Mouse (Mus musculus) mouse trophoblast stem cell (cell line): ENCODE results near the gene Prkar1a.

ENCODE experiments used
- in situ Hi-C, 2 experiments: fragments of 300-500 bp; cut with MseI, MboI; formaldehyde crosslinking; loops; 2 replicates in 1 of 2; 3 replicates in 1 of 2; pipeline ENCODE4 v1.15.1; 2025

Prkar1a gene

DNA sequence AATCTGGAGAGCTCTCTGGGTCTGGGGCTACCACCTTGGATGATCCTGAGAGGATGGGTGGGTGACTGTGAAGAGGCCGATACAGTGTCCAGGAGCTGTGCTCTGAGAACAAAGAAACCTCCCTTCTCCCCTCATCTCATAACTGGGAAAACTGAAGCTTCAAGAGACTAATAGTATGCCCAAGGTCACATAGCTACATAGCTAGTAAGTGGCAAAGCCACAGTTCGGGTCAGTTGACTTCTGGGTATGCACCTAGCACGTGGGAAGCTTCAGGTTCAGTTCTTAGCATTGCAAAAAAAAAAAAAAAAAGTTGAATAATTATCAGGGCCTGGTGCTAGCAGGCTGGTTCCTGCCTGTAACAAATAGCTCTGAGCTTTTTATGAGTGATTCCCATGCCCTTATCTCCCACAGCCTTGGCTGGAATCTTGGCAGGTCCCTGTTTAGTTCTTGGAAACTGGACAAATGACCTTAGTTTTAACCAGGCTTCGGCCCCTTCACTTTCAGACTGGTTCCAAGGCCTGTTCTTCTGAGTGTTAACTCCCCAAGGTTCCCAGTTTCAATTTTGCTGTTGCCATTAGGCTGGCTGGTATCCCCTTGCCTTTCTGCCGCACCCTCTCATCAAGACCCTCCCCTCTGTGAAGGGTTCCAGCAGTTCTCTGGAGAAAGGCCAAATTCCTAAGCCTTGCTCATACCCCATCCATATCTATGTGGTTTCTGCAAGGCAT lies 7.5 kb upstream of the Prkar1a start:
- in situ Hi-C loops, result no loop called here

DNA sequence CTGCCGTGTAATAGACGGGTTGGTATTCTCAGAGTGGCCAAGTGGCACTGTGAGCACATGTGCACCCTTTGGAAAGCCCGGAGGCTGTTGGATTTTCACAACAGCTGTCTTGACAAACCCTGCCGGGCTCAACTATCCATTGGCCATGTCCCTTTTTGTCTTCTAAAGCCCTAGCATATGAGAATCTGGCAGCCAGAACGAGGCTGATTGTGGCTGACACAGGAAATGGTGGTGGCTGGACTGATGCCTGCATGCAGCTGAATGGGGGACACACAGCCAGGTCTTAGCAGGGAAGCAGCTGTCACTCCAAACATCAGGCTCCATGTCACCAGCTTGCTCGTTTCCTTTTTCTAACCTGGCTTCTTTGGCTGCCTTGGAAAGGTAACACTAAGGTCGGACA lies 695 bp upstream of the Prkar1a start:
- in situ Hi-C loops, result no loop called here

GRCm38 (mm10) chr11:109649975-109650701 lies 933 bp downstream of the Prkar1a start:
- in situ Hi-C loops, result loop anchor here in 1 of 2 experiments (25.0 kb wide), 1 partner anchor 612 kb away; the partner anchor contains the start of gene Abca6

DNA sequence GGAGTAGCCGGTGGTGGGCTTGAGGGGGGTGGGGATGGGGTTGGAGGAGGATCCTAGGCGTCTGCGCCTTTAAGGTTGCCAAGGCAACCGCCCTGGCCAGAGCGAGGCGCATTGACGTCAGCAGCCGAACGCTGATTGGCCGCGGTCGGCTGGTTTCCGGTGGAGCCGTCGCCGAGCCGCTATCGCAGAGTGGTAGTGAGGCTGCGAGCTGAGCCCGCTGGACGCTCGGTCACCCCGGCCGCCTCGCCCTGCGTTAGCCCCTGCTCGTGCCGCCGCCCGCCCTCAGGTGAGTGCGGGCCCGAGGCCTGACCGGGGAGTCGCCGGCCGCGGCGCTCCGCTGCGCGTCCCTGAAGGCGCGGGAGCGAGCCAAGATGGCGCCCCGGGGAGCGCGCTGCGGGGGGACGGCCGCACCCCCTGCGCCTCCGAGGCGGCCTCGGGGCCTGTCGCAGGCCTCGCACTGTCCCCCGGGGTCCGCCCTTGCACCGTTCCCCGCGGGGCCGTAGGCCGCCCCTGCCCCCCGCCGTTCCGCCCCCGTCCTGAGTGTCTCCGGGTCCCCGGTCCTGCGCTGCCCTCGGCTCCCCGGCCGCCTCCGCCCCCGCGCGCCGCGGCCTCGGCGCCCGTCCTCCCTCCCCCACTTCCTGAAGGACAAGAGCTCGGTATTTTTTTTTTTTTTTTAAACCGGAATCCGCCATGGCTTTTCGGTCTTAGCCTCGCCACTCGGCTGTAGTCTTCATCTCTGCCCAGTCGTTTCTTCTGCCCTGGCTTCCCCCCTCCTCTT lies 1.8 kb downstream of the Prkar1a start:
- in situ Hi-C loops, result loop anchor here in 1 of 2 experiments (25.0 kb wide), 1 partner anchor 611 kb away; the partner anchor contains the start of gene Abca6

DNA sequence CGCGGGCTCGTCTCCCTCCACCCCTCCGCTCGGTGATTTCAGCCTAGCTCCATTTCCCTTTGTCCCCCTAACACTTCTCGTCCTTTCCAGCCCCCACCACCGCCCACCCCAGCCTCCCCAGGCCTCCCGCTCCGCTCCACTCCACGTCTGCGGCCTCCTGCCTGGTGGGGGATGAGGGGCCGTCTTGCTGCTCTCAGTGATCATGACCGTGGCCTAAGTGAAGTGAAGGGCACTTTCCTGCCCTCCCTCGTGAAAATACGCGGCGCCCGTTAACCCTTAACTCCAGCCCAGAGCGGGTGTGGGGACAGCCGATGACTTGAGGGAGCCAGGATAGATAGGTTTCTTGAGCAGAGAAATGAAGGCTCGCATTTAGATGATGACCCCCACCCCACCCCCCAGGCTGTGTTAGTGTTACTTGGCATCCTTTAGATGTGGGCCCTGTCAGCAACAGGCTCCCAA lies 2.4 kb downstream of the Prkar1a start:
- in situ Hi-C loops, result loop anchor here in 1 of 2 experiments (25.0 kb wide), 1 partner anchor 611 kb away; the partner anchor contains the start of gene Abca6

- in situ Hi-C loops, result loop anchor here in 1 of 2 experiments (25.0 kb wide), 1 partner anchor 610 kb away; the partner anchor contains the start of gene Abca6
Measured at GRCm38 (mm10) chr11:109652505-109652904, 3.3 kb downstream of the Prkar1a start.

DNA sequence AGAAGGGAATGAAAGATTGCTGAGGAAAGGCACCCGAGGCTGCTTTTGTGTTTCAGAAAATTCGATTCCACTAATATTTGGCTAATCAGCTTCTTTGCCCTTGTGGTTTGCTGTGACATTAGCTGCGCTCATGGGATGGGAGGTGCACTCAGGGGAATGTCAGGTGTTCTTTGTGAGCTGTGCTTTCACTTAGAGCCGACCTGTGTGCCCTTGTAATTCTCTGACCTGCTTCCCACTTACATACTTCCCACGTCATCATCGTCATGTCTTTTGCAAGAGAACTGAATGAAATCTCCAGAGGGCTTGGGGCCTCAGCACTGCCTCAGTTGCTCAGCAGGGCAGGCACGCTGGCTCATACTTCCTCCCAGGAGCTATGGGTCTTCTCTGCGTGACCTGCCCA lies 4.0 kb downstream of the Prkar1a start:
- in situ Hi-C loops, result loop anchor here in 1 of 2 experiments (25.0 kb wide), 1 partner anchor 609 kb away; the partner anchor contains the start of gene Abca6

DNA sequence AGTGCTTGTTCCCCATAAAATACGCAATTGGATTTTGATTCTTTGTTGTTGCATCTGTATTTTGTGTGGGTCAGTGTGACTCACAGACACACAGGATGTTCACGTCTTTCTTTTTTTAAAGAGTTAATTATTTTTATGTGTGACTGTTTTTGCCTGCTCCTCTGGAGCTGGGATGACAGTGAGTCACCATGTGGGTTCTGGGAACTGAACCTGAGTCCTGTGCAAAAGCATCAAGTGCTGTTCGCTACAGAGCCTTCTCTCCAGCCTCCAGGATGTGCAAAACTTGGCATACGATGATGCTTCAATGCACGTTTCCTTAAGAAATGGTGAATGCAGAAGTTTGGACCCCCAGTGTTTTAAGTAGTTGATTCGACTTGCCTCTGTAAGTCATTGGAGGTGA lies 5.4 kb downstream of the Prkar1a start:
- in situ Hi-C loops, result loop anchor here in 1 of 2 experiments (25.0 kb wide), 1 partner anchor 608 kb away; the partner anchor contains the start of gene Abca6

DNA sequence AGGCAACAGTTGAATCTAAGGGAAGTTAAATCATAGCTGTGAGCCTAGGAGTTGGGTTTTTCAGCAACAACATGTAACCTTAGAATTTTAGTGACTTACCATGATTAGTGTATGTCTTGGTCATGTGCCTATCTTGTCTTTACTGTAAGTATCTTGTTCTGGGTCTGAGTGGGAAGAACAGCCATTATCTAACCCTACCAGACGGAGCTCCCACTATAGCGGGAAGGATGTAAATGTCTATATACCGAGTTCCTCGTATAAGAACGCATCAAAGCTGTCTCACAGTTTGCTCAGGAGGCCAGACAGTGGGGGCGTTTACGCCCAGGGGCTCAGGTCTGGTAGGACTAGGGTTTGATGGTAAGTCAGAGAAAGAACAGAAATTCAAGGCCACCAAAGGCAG lies 7.0 kb downstream of the Prkar1a start:
- in situ Hi-C loops, result loop anchor here in 1 of 2 experiments (25.0 kb wide), 1 partner anchor 606 kb away; the partner anchor contains the start of gene Abca6

GRCm38 (mm10) chr11:109660526-109660925 lies 11.3 kb downstream of the Prkar1a start:
- in situ Hi-C loops, result loop anchor here in 1 of 2 experiments (25.0 kb wide), 1 partner anchor 602 kb away; the partner anchor contains the start of gene Abca6

DNA sequence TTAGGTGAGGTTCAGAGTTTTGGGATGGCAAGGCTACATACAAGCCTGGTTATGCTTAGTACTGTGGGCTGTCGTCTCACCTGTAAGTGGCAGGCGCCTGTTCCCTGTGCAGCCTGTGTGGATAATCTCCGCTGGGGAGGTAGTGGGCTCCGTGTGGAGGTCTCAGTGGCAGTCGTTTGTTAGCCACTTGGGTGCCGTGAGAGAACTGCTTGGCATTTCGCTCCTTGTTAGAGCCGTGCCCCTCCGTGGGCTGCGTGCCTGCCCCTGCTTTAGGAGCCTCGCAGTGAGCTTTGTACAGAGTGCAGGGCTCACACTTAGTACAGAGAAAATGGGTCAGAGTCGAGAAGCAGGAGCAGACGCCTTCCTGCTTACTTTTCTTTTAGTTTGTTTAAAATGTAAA lies 15.1 kb downstream of the Prkar1a start:
- in situ Hi-C loops, result loop anchor here in 1 of 2 experiments (25.0 kb wide), 1 partner anchor 598 kb away; the partner anchor contains the start of gene Abca6

DNA sequence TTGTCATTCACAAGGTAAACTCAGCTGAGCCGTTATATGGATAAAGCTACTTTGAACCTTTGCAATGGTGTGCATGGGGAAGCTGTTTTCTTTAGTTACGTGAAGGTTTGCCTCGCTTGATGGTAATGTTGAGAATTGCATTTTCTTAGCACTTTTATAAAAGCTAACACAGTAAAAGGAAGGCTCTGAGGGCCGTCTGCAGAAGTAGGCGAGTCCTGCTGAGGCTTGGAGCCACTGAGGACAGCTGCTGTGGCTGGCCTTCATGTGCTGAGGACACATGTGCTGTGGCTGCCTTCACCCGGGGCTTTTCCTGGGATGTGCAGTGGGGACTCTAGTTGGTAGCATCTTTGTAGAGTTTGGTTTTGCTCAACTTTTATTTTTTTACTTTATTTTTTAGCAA lies 16.2 kb downstream of the Prkar1a start:
- in situ Hi-C loops, result loop anchor here (5.0 to 25.0 kb wide), 2 partner anchors 197 to 597 kb away; partner anchors contain the start of gene Abca6 (in 1 of the 2)

- in situ Hi-C loops, result loop anchor here (5.0 to 25.0 kb wide), 2 partner anchors 196 to 596 kb away; partner anchors contain the start of gene Abca6 (in 1 of the 2)
Measured at GRCm38 (mm10) chr11:109666411-109666810, 17.2 kb downstream of the Prkar1a start.

GRCm38 (mm10) chr11:109667371-109667770 lies 18.2 kb downstream of the Prkar1a start:
- in situ Hi-C loops, result loop anchor here (5.0 to 25.0 kb wide), 2 partner anchors 195 to 595 kb away; partner anchors contain the start of gene Abca6 (in 1 of the 2)

DNA sequence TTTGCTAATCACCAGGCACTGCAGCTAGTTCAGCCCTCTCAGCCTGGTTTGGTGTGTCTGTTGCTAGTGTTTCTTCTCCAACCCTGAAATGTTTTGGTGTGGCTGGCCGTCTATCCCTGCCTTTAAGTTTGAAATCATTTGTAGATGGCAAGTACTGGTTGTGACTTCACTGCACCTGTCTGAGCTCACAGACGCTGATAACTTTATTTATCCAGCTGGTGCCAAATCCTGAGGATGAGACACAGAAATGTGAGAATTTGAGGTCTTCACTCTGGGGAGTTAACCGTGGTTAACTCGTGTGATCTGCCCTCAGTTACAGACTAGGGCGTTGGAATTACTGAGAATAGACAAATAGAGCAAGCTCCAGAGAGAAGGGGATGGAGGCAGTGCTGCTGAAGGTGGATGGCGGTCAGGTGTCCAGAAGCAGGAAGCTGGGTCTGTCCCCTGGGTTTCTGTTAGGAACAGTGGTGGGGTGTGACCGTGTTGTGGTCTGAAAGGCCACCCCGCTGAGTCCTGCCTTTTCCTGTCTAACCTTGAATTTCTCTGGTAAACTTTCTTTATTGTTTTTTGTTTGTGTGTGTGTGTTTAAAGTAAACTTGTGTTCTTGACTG lies 19.0 kb downstream of the Prkar1a start:
- in situ Hi-C loops, result loop anchor here (5.0 to 25.0 kb wide), 2 partner anchors 194 to 594 kb away; partner anchors contain the start of gene Abca6 (in 1 of the 2)

DNA sequence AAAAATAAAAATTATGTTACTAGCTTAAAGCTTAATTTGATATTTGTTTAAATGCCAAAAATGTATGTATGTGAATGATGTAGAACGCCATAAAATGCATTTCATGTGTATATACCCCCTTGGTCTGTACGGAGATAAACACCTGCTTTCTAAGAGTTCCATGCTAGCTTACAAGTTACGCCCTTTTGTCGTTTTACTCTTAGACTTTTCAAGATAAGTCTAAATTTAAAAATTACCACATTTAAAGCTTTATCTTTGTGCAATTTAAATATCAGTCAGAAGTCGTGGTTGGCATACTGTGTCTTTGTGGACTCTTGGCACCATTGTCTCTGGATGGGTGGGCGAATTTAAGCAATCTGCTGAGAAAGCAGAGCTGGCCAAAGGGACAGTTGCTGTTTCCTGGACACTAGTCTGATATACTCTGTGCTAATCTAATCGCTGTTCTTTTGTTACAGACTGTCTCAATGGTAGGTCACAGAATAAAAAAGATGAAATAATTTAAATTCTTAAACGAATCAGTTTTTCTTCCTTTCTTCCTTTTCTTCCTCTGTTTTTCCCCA lies 20.0 kb downstream of the Prkar1a start:
- in situ Hi-C loops, result loop anchor here (5.0 to 25.0 kb wide), 2 partner anchors 193 to 593 kb away; partner anchors contain the start of gene Abca6 (in 1 of the 2)

GRCm38 (mm10) chr11:109670026-109670916 lies 21.1 kb downstream of the Prkar1a start:
- in situ Hi-C loops, result loop anchor here in 1 of 2 experiments (5.0 to 25.0 kb wide), 2 partner anchors 192 to 592 kb away; partner anchors contain the start of gene Abca6
